Mouse (Mus musculus) Patski (cell line): ENCODE measurements around the gene Spred2. TPM values are rescaled to one million over a fixed set of nuclear protein-coding genes. Genes with fewer than 3 reads are reported as not detected.

Experiments used
- ATAC-seq: fragments of 100-300 bp; one replicate; pipeline ENCODE4 v1.8.0; 2021
- CTCF ChIA-PET: fragments of 350-600 bp; sonication (Branson Sonifier 250); formaldehyde crosslinking; loops from one replicate; lab custom pipeline; 2022; ENCODE audit warnings: inconsistent platforms; lab: Charles Lee
- POLR2A ChIA-PET: fragments of 350-600 bp; sonication (Branson Sonifier 250); formaldehyde crosslinking; loops from one replicate; lab custom pipeline; 2022; ENCODE audit warnings: antibody characterized with exemption, inconsistent platforms; lab: Charles Lee
- DNase-seq: peaks from one replicate; pipeline ENCODE4 v3.0.0-alpha.2; 2011; ENCODE audit warnings: low read depth, low spot score
- H3K27me3 ChIP-seq: fragments of 371-371 bp; one replicate; pipeline ENCODE4 v1.5.1; 2021
- CTCF ChIP-seq: fragments of 100-300 bp; IDR thresholded peaks from one replicate; pipeline ENCODE4 v1.5.1; 2021
- in situ Hi-C: fragments of 300-500 bp; cut with MboI; formaldehyde crosslinking; loops from 3 replicates; pipeline ENCODE4 v1.11.1; 2018; ENCODE audit warnings: low pct_unique_long_range_greater_than_20kb, mixed read lengths
- polyA plus RNA-seq: library from polyadenylated mRNA; unstranded; gene quantifications from one replicate; pipeline ENCODE4 v1.2.3, GENCODE M21; 2021

The Spred2 gene
- polyA plus RNA-seq, 1 experiment from 2014 or later: 37.4 TPM

- no peak for DNase-seq
- in situ Hi-C loops: no loop called here
- ChIA-PET CTCF (no interaction called here), POLR2A (no interaction called here)
- no peaks in the 10 kb centered on the region for H3K27me3 ChIP-seq
- TF ChIP-seq CTCF: no peak
- no peak for ATAC-seq
Observed at GRCm38 (mm10) chr11:20007701-20008100, 83.5 kb downstream of the Spred2 start.

- ChIA-PET POLR2A (interaction anchor here (1.0 kb wide), 1 partner anchor 86 kb away, joined by 5 read pairs; no protein-coding TSS in a partner anchor), CTCF (no interaction called here)
- H3K27me3 ChIP-seq: no peaks in the 10 kb centered on the region
- no peak for ATAC-seq
- in situ Hi-C loops: no loop called here
- no peak for DNase-seq
- TF ChIP-seq CTCF: no peak
Observed at GRCm38 (mm10) chr11:20011210-20011978, 87.2 kb downstream of the Spred2 start.

- no peak for DNase-seq
- in situ Hi-C loops: no loop called here
- no peak for TF ChIP-seq CTCF
- H3K27me3 ChIP-seq: no peaks in the 10 kb centered on the region
- no peak for ATAC-seq
- ChIA-PET CTCF (no interaction called here), POLR2A (no interaction called here)
Observed at GRCm38 (mm10) chr11:20013366-20013765, 89.2 kb downstream of the Spred2 start.

DNA sequence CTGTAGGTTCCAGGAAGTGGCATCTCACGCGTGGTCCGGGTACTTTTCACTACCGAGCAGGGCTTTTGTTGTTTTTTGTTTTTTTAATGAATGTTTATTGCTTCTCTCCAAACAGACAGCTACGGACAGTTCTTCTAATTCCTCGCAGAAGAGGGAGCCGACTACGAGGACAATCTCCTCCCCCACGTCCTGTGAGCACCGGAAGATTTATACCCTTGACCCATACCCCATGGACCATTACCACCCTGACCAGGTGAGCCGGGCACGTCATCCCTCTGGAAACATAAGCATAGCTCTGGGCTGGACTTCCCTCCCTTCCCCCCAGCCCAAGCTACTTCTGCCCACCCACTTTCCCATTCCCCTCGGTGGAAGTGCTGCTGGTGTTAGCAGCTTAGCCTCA lies 93.8 kb downstream of the Spred2 start:
- in situ Hi-C loops: no loop called here
- POLR2A ChIA-PET: no interaction called here
- no peak for DNase-seq
- CTCF ChIA-PET: no interaction called here
- no peaks in the 10 kb centered on the region for H3K27me3 ChIP-seq
- ATAC-seq: no peak
- TF ChIP-seq CTCF: no peak

GRCm38 (mm10) chr11:20018905-20019304 lies 94.7 kb downstream of the Spred2 start:
- in situ Hi-C loops: no loop called here
- no peak for ATAC-seq

GRCm38 (mm10) chr11:20020720-20021119 lies 96.5 kb downstream of the Spred2 start:
- ATAC-seq (no peak), DNase-seq (no peak)
- TF ChIP-seq CTCF: no peak
- in situ Hi-C loops: no loop called here
- ChIA-PET POLR2A (no interaction called here), CTCF (no interaction called here)
- no peaks in the 10 kb centered on the region for H3K27me3 ChIP-seq

More at GRCm38 (mm10) chr11:20018905-20019304, 94.7 kb downstream of the Spred2 start:
- ChIA-PET CTCF (no interaction called here), POLR2A (interaction anchor here (0.7 kb wide), 1 partner anchor 68 kb away, joined by 3 read pairs; no protein-coding TSS in a partner anchor)
- H3K27me3 ChIP-seq: no peaks in the 10 kb centered on the region
- no peak for DNase-seq
- TF ChIP-seq CTCF: no peak

GRCm38 (mm10) chr11:20022462-20022861 lies 98.3 kb downstream of the Spred2 start:
- no peaks in the 10 kb centered on the region for H3K27me3 ChIP-seq
- no peak for TF ChIP-seq CTCF
- ATAC-seq: no peak
- in situ Hi-C loops: no loop called here
- ChIA-PET POLR2A (no interaction called here), CTCF (no interaction called here)
- DNase-seq: no peak

DNA sequence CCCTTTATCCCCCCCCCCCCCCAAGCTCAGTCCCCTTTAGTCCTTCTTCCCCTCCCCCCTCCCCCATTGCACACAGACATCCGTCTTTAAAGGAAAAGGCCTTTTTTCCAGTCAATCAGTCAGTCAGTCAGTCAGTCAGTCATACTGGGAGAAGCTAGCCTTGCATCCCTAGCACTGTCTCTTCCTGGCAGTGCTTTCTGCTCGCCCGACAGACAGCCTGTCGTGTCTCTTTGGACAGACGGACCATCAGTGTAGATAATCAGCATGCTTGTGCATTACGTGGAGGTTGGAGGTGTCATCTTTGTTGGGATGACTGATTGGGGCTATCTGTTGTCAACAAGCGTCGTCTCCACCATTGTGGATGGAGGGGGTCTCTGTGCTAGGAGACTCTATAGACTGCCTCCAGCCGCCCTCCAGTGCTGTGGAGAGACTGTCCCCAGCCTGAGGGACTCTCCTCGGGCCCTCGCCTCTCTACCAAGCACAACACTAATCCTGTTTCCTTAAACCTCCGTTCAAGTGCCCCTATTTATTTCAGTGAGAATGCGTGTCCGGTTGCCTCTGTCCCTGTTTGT lies 98.8 kb downstream of the Spred2 start:
- POLR2A ChIA-PET: interaction anchor here (0.6 kb wide), 1 partner anchor 9 kb away, joined by 4 read pairs; no protein-coding TSS in a partner anchor
- in situ Hi-C loops: no loop called here
- no peak for TF ChIP-seq CTCF
- CTCF ChIA-PET: no interaction called here
- H3K27me3 ChIP-seq: no peaks in the 10 kb centered on the region
- DNase-seq: no peak
- no peak for ATAC-seq

GRCm38 (mm10) chr11:20025899-20026298 lies 101.7 kb downstream of the Spred2 start:
- ChIA-PET CTCF (interaction anchor here (1.8 kb wide), 1 partner anchor 195 kb away, joined by 5 read pairs; no protein-coding TSS in a partner anchor), POLR2A (interaction anchor here (1.0 kb wide), 1 partner anchor 96 kb away, joined by 3 read pairs; no protein-coding TSS in a partner anchor)
- DNase-seq: no peak
- no peaks in the 10 kb centered on the region for H3K27me3 ChIP-seq
- in situ Hi-C loops: no loop called here
- no peak for TF ChIP-seq CTCF
- ATAC-seq: no peak

DNA sequence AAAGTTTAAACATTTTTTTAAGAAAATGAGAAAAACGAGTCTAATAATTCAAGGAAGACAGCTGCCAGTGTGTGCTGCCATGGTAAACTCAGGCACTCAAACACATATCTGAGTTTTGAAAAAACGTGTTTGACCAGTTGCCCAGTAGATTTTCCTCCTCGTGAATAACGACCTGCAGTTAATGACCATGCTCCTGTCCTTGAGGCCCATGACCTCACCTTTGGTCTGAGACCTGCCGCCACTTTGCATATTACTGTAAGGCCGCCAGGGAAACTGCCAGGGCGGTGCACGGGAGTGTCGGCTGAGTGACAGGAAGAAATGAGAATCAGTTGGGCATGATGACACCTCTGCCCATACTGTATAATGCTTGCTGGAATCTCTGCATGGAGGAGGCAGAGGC lies 103.5 kb downstream of the Spred2 start:
- no peak for TF ChIP-seq CTCF
- DNase-seq: no peak
- POLR2A ChIA-PET: no interaction called here
- no peaks in the 10 kb centered on the region for H3K27me3 ChIP-seq
- ATAC-seq: no peak
- in situ Hi-C loops: no loop called here
- CTCF ChIA-PET: no interaction called here

GRCm38 (mm10) chr11:20028396-20028795 lies 104.2 kb downstream of the Spred2 start:
- no peak for DNase-seq
- CTCF ChIA-PET: no interaction called here
- POLR2A ChIA-PET: no interaction called here
- H3K27me3 ChIP-seq: no peaks in the 10 kb centered on the region
- no peak for ATAC-seq
- no peak for TF ChIP-seq CTCF
- in situ Hi-C loops: no loop called here
